Mouse (Mus musculus) induced T-regulatory cell, adult 2 months (primary cell): ENCODE measurements around the gene Slc26a11.
"Not testable (repeated sequence)": the region's sequence is repeated elsewhere in the genome, so short reads cannot be mapped to it uniquely, and the experiment has no call there.

ENCODE experiments used
- DNase-seq: peaks from one replicate; pipeline ENCODE4 v3.0.0-alpha.2; 2012; ENCODE audit warnings: low read depth

Slc26a11 gene

GRCm38 (mm10) chr11:119362769-119363533 lies 7.6 kb downstream of the Slc26a11 start:
- DNase-seq, result no peak

GRCm38 (mm10) chr11:119363534-119364145 lies 8.3 kb downstream of the Slc26a11 start:
- DNase-seq, result peak; percentile 87

GRCm38 (mm10) chr11:119375425-119375824 lies 20.1 kb downstream of the Slc26a11 start:
- DNase-seq, result no peak

- DNase-seq, result no peak
Observed at GRCm38 (mm10) chr11:119377326-119377725, 22.0 kb downstream of the Slc26a11 start.

GRCm38 (mm10) chr11:119378551-119378950 lies 23.2 kb downstream of the Slc26a11 start:
- DNase-seq, result no peak

- DNase-seq, result no peak
Observed at GRCm38 (mm10) chr11:119381631-119382337, 26.4 kb downstream of the Slc26a11 start.

GRCm38 (mm10) chr11:119382338-119382850 lies 27.0 kb downstream of the Slc26a11 start:
- DNase-seq, result no peak

- peak; percentile 74 for DNase-seq
Observed at GRCm38 (mm10) chr11:119384904-119385303, 29.5 kb downstream of the Slc26a11 start.

- DNase-seq, result peak; percentile 51
Observed at GRCm38 (mm10) chr11:119386306-119386705, 30.9 kb downstream of the Slc26a11 start.

- not testable (repeated sequence) for DNase-seq
Observed at GRCm38 (mm10) chr11:119387273-119387672, 31.9 kb downstream of the Slc26a11 start.

- peak; percentile 59 for DNase-seq
Observed at GRCm38 (mm10) chr11:119389851-119390270, 34.5 kb downstream of the Slc26a11 start.

GRCm38 (mm10) chr11:119390271-119391231 lies 35.2 kb downstream of the Slc26a11 start:
- peak; percentile 79 for DNase-seq

GRCm38 (mm10) chr11:119391386-119392000 lies 36.1 kb downstream of the Slc26a11 start:
- peak; percentile 65 for DNase-seq

- DNase-seq, result peak; percentile 86
Observed at GRCm38 (mm10) chr11:119392001-119392614, 36.8 kb downstream of the Slc26a11 start.

- peak; percentile 89 for DNase-seq
Observed at GRCm38 (mm10) chr11:119392800-119393482, 37.6 kb downstream of the Slc26a11 start, which contains the start of gene Rnf213. Gene Rnf213 (plus strand): TSS chr11:119393100.

- no peak for DNase-seq
Observed at GRCm38 (mm10) chr11:119393483-119393804, 38.1 kb downstream of the Slc26a11 start.

GRCm38 (mm10) chr11:119394210-119394609 lies 38.9 kb downstream of the Slc26a11 start:
- DNase-seq, result no peak

- no peak for DNase-seq
Observed at GRCm38 (mm10) chr11:119395394-119395793, 40.0 kb downstream of the Slc26a11 start.

- DNase-seq, result no peak
Observed at GRCm38 (mm10) chr11:119395931-119396330, 40.6 kb downstream of the Slc26a11 start.

GRCm38 (mm10) chr11:119396461-119396860 lies 41.1 kb downstream of the Slc26a11 start:
- DNase-seq, result no peak
